Mouse (Mus musculus): Measurements from ENCODE around the gene Apex2.
"Not testable (repeated sequence)": the region's sequence is repeated elsewhere in the genome, so short reads cannot be mapped to it uniquely, and the experiment has no call there.

Apex2 gene

GRCm38 (mm10) chrX:150508696-150509095 lies 81.0 kb downstream of the Apex2 start:
- DNase-seq (ENCODE audit: low read depth in 1 of 2, low spot score in 2 of 2): no peak

- DNase-seq (ENCODE audit: low read depth in 1 of 2, low spot score in 2 of 2): not testable (repeated sequence)
Observed at GRCm38 (mm10) chrX:150487811-150488210, 101.9 kb downstream of the Apex2 start.

DNA sequence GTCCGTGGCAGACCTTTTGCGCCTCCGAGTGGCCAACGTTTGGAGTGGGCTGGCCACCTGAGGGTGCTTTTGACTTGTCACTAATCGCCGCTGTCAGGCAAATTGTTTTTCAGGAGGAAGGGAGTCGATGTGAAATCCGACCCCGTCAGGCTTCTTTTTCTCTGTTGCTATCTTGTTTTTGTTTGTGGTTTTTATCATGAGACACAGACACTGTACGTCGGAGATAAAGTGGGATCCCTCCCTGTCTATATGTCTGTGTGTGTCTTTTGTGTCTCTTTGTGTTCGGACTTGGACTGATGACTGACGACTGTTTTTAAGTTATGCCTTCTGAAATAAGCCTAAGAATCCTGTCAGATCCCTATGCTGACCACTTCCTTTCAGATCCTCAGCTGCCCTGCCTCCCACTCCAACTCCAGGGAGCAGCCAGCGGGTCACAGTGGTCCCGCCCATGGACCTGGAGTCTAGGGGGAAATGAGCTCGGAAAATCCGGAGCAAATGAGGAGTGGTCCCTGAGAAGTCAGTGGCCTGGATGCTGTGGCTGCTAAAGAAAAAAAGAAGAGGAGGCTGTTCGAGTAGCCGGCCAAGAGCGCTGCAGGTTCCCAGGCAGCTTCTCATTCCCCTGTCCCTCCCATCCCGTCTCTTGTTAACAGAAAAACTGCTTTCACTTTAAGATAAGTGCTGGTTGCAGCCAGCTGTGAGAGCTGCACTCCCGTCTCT lies 103.2 kb downstream of the Apex2 start:
- not testable (repeated sequence) for DNase-seq (ENCODE audit: low read depth in 1 of 2, low spot score in 2 of 2)

DNA sequence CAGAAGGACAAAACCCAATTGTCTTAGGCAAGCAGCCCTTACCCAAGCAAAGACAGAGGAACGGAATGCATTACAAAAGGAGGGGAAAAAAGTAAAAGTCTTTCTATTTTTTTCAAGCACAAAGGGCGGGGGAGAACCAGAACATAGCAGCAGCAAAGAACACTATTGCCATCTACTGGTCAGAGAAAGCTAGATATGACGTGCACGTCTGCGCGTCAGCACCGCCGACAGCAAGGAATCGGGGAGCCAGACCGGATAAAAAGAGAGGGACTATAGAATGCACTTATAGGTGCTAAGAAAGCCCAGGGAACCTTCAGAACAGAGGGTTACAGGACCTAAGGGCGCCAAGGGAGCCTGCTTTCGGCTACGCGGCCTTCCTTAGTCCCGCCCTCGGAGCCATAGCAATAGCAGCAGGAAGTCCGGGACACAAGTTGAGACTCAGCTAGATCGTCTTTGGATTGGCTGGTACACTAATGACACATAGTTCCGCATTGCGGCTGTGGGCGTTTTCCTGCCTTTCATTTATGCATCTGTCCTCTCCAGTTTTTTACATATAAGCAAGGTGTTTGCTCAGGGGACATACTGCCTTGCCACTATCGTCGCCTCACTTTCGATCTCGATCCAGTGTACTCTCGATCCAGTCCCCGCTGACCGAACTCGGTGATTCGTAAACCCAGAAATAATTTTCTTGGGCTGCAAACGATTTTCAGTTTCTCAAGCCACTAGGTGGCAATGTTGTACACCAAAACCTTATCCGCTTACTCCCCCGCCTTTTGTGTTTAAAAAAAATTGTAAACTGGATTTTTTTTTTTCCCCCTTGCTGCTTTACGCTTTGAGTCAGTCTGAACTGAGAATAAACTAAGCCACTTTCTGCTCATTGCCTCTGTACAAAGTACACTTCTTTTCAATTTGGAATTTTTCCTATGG lies 111.6 kb downstream of the Apex2 start:
- DNase-seq (ENCODE audit: low read depth in 1 of 2, low spot score in 2 of 2): peak; percentile 56 to 79

DNA sequence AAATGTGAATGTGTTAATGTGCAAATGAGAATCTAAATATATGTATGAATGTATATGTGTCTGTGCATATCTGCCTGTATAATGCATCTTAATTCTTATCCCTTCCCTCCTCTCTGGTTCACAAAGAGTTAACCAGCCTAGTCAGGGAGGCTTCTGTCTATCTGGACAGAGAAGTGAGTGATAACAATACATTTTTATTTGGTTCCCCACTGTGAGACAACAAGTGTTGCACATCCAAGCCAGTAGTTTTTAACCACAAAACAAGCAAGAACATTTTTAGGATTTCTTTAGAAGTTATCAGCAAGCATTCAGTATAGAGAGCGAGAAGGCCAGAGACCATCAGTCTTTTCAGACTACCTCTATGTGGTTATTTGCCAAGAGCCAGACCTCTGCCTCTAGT lies 118.3 kb downstream of the Apex2 start:
- no peak for DNase-seq (ENCODE audit: low read depth in 1 of 2, low spot score in 2 of 2)
